Comparison of ENCODE assay signal across 33 mouse cellular contexts in genomic region chr4:133962566-133962965, GRCm38 (mm10). TPM values are rescaled to one million over a fixed set of nuclear protein-coding genes. Genes with fewer than 3 reads are reported as not detected.
A peak's percentile ranks its signal among the peaks of the same experiment; 100 is the strongest.
DNase-seq lines count a peak whose midpoint lies in the region; ATAC-seq and TF ChIP-seq lines count a peak whose summit lies in the region.
"Had no signal": no experiment of that assay in that cellular context is flagged by ENCODE, and none has a peak within 500 bp of the region (broad histone marks: within the 10 kb centered on the region; RNA-seq: fewer than 3 reads in every experiment).

No protein-coding gene starts in this region.

- H3K9ac ChIP-seq in midbrain, embryonic 11.5 days (ENCODE audit: low read length), result no peak overlapping the region
- H3K9ac ChIP-seq: forebrain, embryonic 13.5 days; heart, embryonic 12.5 days; hindbrain, embryonic 13.5 days; liver, embryonic 12.5 days; liver, postnatal 0 days had no signal

- DNase-seq in adrenal gland, postnatal 10 days, result peak; percentile 47
- no peak for DNase-seq in adrenal gland, postnatal 25 days
- DNase-seq in midbrain, embryonic 11.5 days (ENCODE audit: low spot score, missing footprints), result peak; percentile 82
- no peak for DNase-seq in midbrain, embryonic 10.5 days (ENCODE audit: low spot score)
- peak; percentile 36 for DNase-seq in 416B (ENCODE audit: low read depth)
- DNase-seq: B cell, adult 2 months; cerebellum, adult 18-20 months; cerebellum, postnatal 14 days; gastrocnemius, adult 2 months; gastrocnemius, postnatal 36 days; heart, adult 18-20 months; heart, postnatal 4 days; kidney, adult 9 months; kidney, postnatal 10 days; layer of hippocampus, postnatal 36 days; left cerebral cortex, postnatal 4 days; liver, postnatal 0 days; lung, postnatal 10 days; right cerebral cortex, postnatal 4 days; thymus, adult 18-20 months; thymus, postnatal 25 days had no signal

- peaks cover 16% of the 10 kb centered on the region; the same call in 1 of the 2 replicates for H3K36me3 ChIP-seq in midbrain, embryonic 11.5 days (ENCODE audit: control insufficient read depth, insufficient read depth, low read length)
- H3K36me3 ChIP-seq in midbrain, embryonic 10.5 days, result peaks cover 43% of the 10 kb centered on the region

- 89% methylated on average over 7 of the region's 7 CpGs for WGBS in midbrain, embryonic 11.5 days
- WGBS in midbrain, embryonic 10.5 days, result 91% methylated on average over 7 of the region's 7 CpGs

- TF ChIP-seq POLR2A in embryonic fibroblast, embryonic 13.5 days (IDR thresholded peaks at IDR 0.05; ENCODE audit: low read depth, low read length), result 0 out of 2 replicates have a peak, but pooled peaks have one; percentile 18

- no peak for TF ChIP-seq CTCF in embryonic fibroblast, embryonic 13.5 days (IDR thresholded peaks at IDR 0.05; ENCODE audit: borderline replicate concordance, insufficient read depth, low read length)

- H3K27ac ChIP-seq in midbrain, embryonic 11.5 days (ENCODE audit: low read depth, low read length), result no peak overlapping the region
- H3K27ac ChIP-seq in midbrain, embryonic 10.5 days (replicated peaks), result no peak overlapping the region
- H3K27ac ChIP-seq in embryonic fibroblast, embryonic 13.5 days (ENCODE audit: insufficient read depth, low read length), result no peak overlapping the region
- H3K27ac ChIP-seq: forebrain, embryonic 13.5 days; gastrocnemius, adult 2 months; liver, embryonic 12.5 days; macrophage; stomach, postnatal 0 days had no signal

- no peak overlapping the region for H3K4me2 ChIP-seq in midbrain, embryonic 11.5 days
- H3K4me2 ChIP-seq: forebrain, embryonic 13.5 days; heart, embryonic 12.5 days; hindbrain, embryonic 13.5 days; liver, embryonic 12.5 days had no signal

- no peak for ATAC-seq in midbrain, embryonic 11.5 days (ENCODE audit: low FRiP score)
- ATAC-seq in inflammation-experienced regulatory T-cells, adult 6 months, result no peak
- ATAC-seq: forebrain, embryonic 13.5 days; intestine, postnatal 0 days; liver, embryonic 12.5 days; liver, postnatal 0 days had no signal

- H3K9me3 ChIP-seq in midbrain, embryonic 11.5 days (ENCODE audit: control insufficient read depth, low read length), result no peaks in the 10 kb centered on the region
- no peaks in the 10 kb centered on the region for H3K9me3 ChIP-seq in midbrain, embryonic 10.5 days (replicated peaks)
- H3K9me3 ChIP-seq: forebrain, embryonic 13.5 days; heart, embryonic 12.5 days; hindbrain, embryonic 13.5 days; liver, embryonic 12.5 days had no signal

- no peaks in the 10 kb centered on the region for H3K27me3 ChIP-seq in midbrain, embryonic 11.5 days (ENCODE audit: control insufficient read depth, insufficient read depth, low read length)
- no peaks in the 10 kb centered on the region for H3K27me3 ChIP-seq in midbrain, embryonic 10.5 days (ENCODE audit: low read depth, poor library complexity, severe bottlenecking)
- H3K27me3 ChIP-seq: forebrain, embryonic 13.5 days; heart, embryonic 12.5 days; hindbrain, embryonic 13.5 days; liver, embryonic 12.5 days had no signal

- peaks cover 3% of the 10 kb centered on the region; the same call in 1 of the 2 replicates for H3K4me1 ChIP-seq in midbrain, embryonic 11.5 days (ENCODE audit: control insufficient read depth, insufficient read depth, low read length)
- H3K4me1 ChIP-seq in midbrain, embryonic 10.5 days, result peaks cover 21% of the 10 kb centered on the region
- peaks cover 4% of the 10 kb centered on the region for H3K4me1 ChIP-seq in embryonic fibroblast, embryonic 13.5 days (ENCODE audit: control insufficient read depth, insufficient read depth, low read length)

- H3K4me3 ChIP-seq in midbrain, embryonic 11.5 days (ENCODE audit: low read depth, low read length), result no peak overlapping the region
- no peak overlapping the region for H3K4me3 ChIP-seq in midbrain, embryonic 10.5 days
- H3K4me3 ChIP-seq in embryonic fibroblast, embryonic 13.5 days (ENCODE audit: insufficient read depth, low read length), result no peak overlapping the region
- H3K4me3 ChIP-seq: forebrain, embryonic 13.5 days; gastrocnemius, adult 2 months; heart, embryonic 12.5 days; hindbrain, embryonic 13.5 days; liver, embryonic 12.5 days had no signal

RNA-seq across cellular contexts. Expression of gene Hmgn2, which starts 5.9 kb away (rescaled TPM):
- 100 to 1,000 TPM; 273 to 322 TPM for total RNA-seq in adrenal gland, postnatal 10 days (2021)
- total RNA-seq in adrenal gland, postnatal 25 days (2021), result 391 and 425 TPM in 2 replicates
- 4,130 and 4,246 TPM in 2 replicates for polyA plus RNA-seq in midbrain, embryonic 11.5 days (2014; fragmentation: Nextera tagmentation; extraction: Ambion mirVana)
- 3,615 and 3,770 TPM in 2 replicates for polyA plus RNA-seq in midbrain, embryonic 10.5 days (2016; fragmentation: Nextera tagmentation; extraction: Ambion mirVana)
- polyA plus RNA-seq in embryonic fibroblast, embryonic 13.5 days (2011; ENCODE audit: insufficient read length, low read depth, missing spikeins), result 204 and 431 TPM in 2 replicates
- 100 to 1,000 TPM; 371 to 949 (median 420) TPM for polyA plus RNA-seq in inflammation-experienced regulatory T-cells, adult 6 months (2017; shearing (Covaris generic))

RNA-seq across cellular contexts. Expression of gene Dhdds, which starts 38.2 kb away (rescaled TPM):
- 10 to 100 TPM; 30.7 to 35.8 TPM for total RNA-seq in adrenal gland, postnatal 10 days (2021)
- 45.2 and 55.0 TPM in 2 replicates for total RNA-seq in adrenal gland, postnatal 25 days (2021)
- polyA plus RNA-seq in midbrain, embryonic 11.5 days (2014; fragmentation: Nextera tagmentation; extraction: Ambion mirVana), result 38.9 and 42.4 TPM in 2 replicates
- 38.8 and 41.4 TPM in 2 replicates for polyA plus RNA-seq in midbrain, embryonic 10.5 days (2016; fragmentation: Nextera tagmentation; extraction: Ambion mirVana)
- polyA plus RNA-seq in embryonic fibroblast, embryonic 13.5 days (2011; ENCODE audit: insufficient read length, low read depth, missing spikeins), result 27.3 and 33.9 TPM in 2 replicates
- polyA plus RNA-seq in inflammation-experienced regulatory T-cells, adult 6 months (2017; shearing (Covaris generic)), result 10 to 100 TPM; 16.1 to 22.4 (median 18.6) TPM

RNA-seq across cellular contexts. Expression of gene Lin28a, which starts 56.1 kb away (rescaled TPM):
- total RNA-seq in adrenal gland, postnatal 10 days (2021), result under 1 TPM; 0.18 to 0.36 TPM
- total RNA-seq in adrenal gland, postnatal 25 days (2021), result not detected in 2 replicates
- 4.7 and 5.6 TPM in 2 replicates for polyA plus RNA-seq in midbrain, embryonic 11.5 days (2014; fragmentation: Nextera tagmentation; extraction: Ambion mirVana)
- polyA plus RNA-seq in midbrain, embryonic 10.5 days (2016; fragmentation: Nextera tagmentation; extraction: Ambion mirVana), result 16.9 and 29.2 TPM in 2 replicates
- polyA plus RNA-seq in embryonic fibroblast, embryonic 13.5 days (2011; ENCODE audit: insufficient read length, low read depth, missing spikeins), result not detected in 2 replicates
- under 1 TPM in 1 of 3 experiments, not detected in 2; 0.16 TPM for polyA plus RNA-seq in inflammation-experienced regulatory T-cells, adult 6 months (2017; shearing (Covaris generic))
- total RNA-seq: heart, adult 18-20 months; layer of hippocampus, postnatal 36 days; left cerebral cortex, postnatal 4 days had no signal
- polyA plus RNA-seq: cortical plate, adult 2 months; embryonic facial prominence, embryonic 14.5 days; intestine, postnatal 0 days; large intestine, adult 2 months; macrophage; stomach, postnatal 0 days had no signal

Comparison
In these comparisons a context has a peak if more than half of its experiments do, and no peak if none do; other contexts are left out.
1. DNase-seq: peak in adrenal gland, postnatal 10 days (single experiment), midbrain, embryonic 11.5 days (single experiment) and 416B (single experiment); none in adrenal gland, postnatal 25 days (single experiment) and midbrain, embryonic 10.5 days (single experiment).